Mouse (Mus musculus): ENCODE results near the gene Pik3c2a.

GRCm38 (mm10) chr7:116441346-116441745, 1.9 kb downstream of the Pik3c2a start:
- TF ChIP-seq ZC3H11A (IDR thresholded peaks at IDR 0.05; ENCODE audit: low read depth, low read length) (no peak), TBP (IDR thresholded peaks at IDR 0.05; ENCODE audit: low read depth, low read length) (no peak)
